Mouse (Mus musculus) gastrocnemius, postnatal 4 days (tissue): Measurements from ENCODE around the gene Apc2. TPM values are rescaled to one million over a fixed set of nuclear protein-coding genes. Genes with fewer than 3 reads are reported as not detected.
A peak's percentile ranks its signal among the peaks of the same experiment; 100 is the strongest.
"Not testable (repeated sequence)": the region's sequence is repeated elsewhere in the genome, so short reads cannot be mapped to it uniquely, and the experiment has no call there.

Source experiments
- DNase-seq, 2 experiments: peaks; one replicate each; pipeline ENCODE4 v3.0.0; 2021 to 2022; ENCODE audit warnings: low spot score in 2 of 2, mixed read lengths in 2 of 2
- total RNA-seq, 2 experiments: library from RNA; stranded (reverse); gene quantifications; 2 replicates each; pipeline ENCODE4 v1.2.3; 2021

Gene Apc2
- total RNA-seq, 2 experiments from 2014 or later = 0.73 to 2.1 TPM

DNA sequence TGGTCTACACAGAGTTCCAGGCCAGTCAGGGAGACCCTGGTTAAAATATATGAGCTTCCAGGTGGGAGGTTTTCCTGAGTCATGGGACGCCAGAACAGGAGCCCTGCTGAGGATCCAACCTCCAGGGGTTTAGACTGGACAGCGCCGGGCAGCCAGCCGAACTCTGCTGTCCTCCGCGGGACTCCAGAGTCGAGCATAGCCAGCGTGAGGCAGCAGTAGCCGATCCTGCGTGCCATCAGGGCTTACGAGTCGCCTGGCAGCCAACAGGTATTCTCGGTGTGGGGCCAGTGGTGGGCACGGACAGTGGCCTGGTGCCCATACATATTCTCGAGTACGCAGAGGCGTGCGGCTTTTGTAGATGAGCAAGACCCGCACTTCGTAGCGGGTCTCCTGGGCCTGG is 45.2 kb downstream of the Apc2 start:
- no peak for DNase-seq

DNA sequence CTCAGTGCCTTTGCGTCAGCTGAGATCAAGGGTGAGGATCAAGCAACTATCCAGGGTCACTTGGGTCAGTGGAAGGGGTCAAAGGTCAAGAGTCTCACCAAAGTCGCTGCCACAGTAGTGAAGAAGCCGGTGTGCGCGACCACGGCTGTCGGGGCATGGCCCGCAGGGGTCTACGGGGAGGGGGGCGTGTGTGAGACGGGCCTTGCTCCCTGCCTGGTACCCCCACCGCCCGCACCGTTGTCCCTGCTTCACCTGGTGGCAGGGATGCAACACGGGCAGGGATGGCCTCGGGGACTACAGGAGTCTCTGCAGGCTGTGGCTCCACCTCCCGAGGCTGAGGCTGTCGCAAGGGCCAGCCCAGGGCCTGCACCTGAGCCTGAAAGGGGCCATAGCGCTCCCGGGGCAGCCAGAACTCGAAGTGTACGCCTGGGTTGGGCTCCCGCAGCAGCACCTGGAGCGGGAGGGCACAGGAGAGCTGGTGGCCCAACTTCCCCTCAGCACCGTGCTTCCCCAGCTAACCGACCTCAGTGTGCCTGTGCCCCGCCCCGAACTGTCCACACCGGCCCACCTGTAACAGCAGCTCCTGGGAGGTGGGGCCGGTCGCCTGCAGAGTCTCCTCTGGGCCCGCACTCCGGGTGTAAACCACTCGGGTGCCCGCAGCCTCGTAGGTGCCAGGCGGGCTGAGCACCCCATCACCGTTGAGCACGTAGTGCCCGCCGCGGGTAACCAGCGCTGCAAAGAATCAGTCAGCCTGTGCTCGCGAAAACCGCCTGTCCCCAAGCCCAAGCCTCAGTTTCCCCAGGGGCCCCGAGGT is 45.9 kb downstream of the Apc2 start:
- DNase-seq = no peak

DNA sequence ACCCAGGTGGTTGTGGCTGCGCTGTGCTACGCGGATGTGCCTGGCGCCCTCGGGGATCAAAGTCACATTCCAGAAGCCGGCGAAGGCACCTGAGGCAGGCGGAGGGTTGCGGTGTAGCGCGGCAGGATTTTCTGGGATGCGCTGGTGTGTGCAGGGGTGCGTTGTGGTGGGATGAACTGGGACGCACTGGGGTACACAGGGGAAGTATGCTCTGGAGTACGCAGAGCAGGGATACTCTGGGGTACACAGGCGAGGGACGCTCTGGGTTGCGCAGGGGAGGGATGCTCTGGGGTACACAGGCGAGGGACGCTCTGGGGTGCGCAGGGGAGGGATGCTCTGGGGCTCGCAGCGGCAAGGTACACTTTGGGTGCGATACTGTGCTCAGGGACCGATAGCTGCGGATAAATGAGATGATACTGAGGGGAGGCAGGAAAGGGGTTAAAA is 46.5 kb downstream of the Apc2 start:
- no peak for DNase-seq

DNA sequence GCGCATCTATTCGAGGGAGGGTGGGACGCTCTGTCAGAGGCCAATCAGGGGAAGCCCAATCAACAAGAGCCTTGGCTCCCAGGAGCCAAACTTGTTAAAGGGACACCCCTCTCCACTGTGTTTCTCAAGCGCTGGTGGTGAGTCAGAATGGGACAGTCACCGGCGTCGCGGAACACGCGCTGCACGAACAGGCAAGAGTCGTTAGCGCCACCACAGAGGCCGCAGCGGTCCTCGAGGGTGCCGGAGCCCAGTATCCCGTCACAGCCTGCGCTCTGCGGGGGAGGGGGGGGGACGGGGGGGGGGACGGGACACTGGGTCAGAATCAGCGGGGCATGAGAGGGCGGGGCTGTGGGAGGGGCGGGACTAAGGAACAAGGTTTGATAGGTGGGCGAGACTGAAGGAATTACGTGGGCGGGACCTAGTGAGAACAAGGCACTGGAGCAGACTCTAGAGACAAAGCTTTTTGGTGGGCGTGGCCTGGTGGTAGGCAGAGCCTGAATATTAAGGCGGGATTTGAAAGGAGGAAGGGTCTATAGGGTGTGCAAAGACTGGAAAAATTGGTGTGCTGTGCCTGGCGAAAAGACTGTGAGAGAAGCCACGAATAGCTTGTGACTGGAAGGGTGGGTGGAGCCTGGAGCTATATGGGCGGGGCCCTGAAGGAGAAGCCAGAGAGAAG is 47.1 kb downstream of the Apc2 start:
- no peak for DNase-seq

DNA sequence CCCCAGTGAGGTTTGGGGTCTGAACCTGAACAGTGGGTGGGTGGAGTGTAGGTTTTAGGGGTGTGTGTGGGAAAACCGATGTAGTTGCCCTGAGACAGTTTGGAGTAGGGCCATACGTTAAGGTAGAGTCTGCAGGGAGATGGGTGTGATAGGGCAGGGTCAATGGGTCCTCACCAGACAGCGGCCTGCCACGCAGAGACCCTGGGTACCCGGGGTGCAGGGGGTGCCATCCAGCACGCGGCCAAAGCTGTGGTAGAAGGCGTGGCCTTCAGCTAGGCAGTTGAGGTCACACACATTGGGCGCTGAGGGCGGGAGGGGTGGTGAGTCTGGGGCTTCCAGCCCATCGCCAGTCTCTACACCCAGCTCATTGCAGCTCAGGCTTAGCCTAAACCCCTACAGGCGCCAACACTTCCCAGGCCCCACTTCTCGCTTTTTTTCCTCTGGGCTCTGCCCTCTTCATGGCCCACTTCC is 47.7 kb downstream of the Apc2 start:
- DNase-seq = no peak

DNA sequence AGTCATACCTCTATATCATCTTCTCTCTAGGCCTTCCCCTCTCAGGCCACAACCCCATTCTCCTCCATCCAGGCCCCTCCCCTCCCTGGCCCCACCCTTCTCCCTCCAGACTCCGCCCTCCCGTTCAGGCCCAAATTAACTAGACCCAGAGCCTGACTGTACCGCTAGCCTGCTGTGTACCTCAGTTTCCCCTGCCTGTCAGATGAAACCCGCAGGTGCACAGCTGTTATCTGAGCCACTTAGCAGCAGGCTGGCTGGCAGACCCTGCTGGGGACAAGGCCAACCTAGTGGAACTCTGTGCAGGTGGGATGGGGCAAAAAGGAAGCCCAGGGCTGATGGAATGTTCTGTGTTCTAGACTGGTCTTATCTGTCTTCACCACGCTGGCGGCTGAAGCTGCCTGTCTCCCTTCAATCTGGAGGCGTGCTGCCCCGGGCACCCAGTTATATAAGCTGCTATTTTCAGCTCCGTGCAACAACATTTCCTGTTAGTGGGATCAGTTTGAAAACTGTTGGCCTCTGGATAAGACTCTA is 48.4 kb downstream of the Apc2 start:
- DNase-seq = no peak

DNA sequence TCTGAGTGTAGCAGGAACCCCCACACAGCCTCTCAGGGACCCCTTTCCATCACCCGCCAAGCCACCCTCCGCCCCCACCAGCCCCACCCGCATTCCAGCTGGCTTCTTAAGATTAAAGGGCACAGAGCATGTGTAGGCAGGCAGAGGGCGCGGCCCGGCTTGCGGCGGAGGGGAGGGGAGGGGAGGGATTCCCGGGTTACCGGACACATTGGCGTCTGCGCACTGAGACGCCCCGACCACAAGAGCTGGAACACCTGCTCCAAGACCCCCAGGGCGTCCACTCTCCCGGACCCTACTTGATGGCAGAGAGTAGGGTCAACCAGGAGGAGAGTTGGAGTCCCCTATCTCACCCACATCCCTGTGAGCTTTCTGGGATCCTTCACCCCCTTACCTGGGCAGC is 49.3 kb downstream of the Apc2 start:
- DNase-seq = no peak

DNA sequence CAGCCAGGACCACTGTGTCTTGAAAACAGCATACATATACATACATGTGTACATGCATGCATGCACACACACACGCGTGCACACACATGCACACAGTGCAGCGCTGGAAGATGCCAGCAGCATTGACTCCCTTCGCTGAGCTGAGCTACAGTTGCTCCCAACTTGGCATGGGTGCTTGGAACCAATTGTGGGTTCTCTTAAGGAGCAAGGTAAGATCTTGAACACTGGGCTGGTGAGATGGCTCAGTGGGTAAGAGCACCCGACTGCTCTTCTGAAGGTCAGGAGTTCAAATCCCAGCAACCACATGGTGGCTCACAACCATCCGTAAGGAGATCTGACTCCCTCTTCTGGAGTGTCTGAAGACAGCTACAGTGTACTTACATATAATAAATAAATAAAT is 50.2 kb downstream of the Apc2 start:
- DNase-seq = not testable (repeated sequence)

DNA sequence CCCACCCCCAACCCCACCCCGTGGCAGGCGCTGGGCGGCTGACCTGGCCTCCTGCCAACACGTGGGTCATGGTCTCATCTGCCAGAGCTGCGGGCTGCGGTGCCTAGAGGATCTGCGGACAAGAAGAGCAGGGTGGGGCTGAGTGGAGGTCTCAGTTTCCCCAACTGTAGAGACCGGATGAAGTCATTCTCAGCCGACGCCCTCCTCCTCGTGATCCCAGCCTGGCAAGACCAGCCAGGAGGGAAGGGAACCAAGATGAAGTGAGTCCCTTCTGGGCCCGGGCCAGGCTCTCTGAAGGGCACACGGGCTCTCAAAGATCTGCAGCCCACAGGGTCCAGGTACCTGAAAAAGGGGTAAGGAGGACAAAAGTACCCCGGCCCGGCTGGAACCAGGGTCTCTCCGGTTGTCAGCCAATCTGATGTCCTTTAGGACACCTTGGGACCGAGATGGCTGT is 51.8 kb downstream of the Apc2 start:
- DNase-seq = no peak

DNA sequence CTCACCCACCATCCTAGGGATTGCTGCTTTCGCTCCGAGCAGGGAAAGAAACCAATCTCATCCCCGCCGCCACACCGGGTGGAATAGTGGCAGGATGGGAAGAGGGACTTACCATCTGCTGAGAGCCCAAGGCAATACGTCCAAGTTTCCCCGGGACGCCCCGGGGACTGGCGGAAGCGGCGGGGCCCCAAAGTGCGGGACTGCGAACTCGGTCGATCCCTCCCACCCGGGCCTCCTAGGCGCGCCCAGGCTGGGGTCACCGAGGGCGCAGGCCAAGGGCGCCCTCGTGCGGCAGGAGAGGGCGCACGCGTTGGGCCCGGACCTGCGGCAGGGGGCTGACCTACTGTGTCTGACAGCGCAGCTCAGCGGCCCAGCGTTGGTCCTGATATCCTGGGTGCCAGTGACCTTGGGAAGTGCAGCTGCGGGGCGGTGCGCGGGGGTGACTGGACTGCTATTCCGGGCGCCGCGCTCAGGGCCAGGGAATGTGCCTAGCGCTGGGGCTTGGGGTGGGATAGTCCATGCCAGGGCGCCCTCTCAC is 52.5 kb downstream of the Apc2 start, which contains the start of gene Adamtsl5:
TSS of gene Adamtsl5 (minus strand) at position 169 of the 538 bp plus-strand sequence.
- DNase-seq = peak; percentile 65 to 72

DNA sequence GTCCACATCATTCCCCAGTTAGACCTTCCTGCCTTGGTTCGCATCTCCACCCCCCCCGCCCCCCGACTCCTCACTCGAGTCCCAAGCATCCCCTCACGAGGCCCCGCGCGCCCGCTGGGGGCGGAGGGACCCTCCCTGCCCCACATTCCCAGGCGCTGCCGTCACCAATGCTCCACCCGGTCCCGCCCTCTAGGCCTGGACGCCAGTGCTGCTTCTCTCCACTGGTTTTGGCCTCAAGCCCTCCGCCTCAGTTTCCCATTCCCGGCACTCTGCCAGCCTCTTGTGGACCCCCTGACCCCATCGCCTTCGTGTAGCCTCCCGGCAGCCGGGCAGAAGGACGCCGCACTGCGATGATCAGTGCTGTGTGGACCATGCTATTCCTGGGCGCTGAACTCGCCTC is 53.2 kb downstream of the Apc2 start:
- DNase-seq = no peak

DNA sequence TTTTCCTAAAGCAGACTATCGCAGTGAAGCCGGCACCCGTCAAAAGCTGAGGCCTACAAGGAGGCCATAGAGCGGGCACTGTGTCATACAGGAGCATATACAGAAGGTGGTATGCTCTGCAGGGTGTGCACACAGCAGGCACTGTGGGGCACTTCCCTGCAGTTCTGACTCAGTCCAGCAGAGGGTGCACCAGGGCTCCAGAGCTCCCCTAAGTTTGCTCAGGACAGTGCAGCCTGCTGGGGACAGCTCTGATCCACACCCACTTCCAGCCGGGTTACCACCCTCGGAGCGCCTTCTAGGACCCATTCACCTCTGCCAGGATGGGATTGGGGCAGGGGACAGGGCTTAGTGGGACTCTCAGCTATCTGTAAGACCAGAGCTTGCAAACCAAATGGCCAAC is 54.5 kb downstream of the Apc2 start:
- peak; percentile 74 to 82 for DNase-seq

DNA sequence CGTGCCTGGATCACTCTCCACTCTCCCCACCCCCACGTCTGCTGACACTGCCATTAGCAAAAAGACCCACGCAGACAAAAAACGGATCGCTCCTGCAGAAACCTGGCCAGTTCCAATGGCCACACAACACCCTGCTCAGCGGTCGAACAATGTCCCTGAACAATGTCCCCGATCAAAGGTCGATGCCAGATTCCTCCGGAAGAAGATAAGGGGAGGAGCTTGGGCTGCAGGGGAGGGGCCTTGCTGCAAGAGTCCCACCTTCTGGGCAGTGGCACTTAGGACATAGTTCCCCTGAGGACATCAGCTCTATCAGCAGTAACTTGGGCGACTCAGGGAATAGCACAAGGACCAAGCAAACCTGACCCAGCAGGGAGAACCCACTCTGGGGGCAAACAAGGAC is 56.1 kb downstream of the Apc2 start:
- no peak for DNase-seq

DNA sequence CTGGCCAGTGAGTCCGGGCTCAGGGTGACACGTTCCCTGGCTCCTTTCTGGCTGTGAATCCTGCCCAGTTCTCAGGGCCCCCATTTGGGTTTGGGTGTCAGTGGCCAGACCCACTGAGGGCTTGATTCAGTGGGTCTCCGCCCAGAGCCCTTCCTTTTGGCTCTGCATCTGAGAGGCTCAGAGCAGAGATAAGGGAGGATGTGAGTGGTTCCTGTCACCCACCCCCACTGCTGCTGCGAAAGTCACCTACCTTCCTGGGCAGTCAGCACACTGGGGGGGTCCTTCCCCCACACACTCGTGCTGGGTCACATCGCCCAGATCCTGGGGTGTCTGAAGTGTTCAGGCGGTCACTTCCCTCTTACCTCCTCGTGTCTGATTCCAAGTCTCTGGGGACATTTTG is 57.0 kb downstream of the Apc2 start:
- DNase-seq = no peak

DNA sequence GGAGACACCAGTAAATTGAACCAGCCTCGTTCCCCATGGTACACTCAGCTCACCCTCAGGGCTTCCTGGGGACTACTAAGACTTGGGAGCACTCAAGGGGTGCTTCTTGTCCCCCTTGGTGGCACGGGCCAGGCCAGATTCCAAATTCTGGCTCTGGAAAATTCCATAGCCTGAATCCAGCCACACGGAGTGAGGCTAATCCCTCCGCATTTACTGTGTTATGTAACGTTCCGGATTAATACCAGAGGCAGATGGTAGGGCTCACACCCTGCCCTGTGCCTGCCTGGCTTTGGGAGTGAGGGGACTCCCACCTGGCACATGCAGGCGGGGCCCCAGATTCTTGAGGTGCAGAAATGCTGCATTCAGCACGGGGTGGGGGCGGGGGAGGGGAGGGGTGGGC is 59.7 kb downstream of the Apc2 start:
- no peak for DNase-seq

DNA sequence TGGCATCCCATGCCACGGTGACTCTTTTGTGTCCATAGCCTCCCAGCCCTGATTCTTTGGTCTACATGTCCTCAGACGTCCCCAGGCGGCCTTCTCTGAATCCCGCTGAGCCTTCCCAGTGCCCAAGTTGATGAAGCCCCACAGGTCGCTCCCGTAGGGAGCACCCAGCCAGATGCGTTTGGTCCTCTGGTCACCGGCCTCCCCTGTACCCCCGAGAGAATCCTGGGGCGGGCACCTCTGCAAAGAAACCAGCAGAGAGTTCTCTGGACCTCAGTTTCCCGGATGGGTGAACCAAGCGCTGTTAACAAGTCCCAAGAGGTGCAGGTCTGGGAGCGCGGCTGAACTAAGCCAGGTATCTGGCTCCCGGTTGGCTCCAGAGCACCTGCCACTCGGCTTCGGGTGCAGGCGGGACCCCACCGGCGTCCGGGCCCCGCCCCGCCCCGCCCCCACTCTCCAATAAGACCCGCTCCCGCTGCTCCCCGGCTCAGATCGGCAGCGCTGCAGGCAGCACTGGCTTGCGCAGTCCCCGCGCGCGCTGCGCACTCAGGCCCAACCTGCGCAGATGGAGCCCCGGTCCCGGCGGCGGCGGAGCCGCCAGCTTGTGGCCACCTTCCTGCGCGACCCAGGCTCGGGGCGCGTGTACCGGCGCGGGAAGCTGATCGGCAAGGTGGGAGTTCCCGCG is 60.4 kb downstream of the Apc2 start, which contains the start of gene Plk5:
TSS of gene Plk5 (plus strand) at position 459 of the 682 bp plus-strand sequence.
- no peak for DNase-seq

DNA sequence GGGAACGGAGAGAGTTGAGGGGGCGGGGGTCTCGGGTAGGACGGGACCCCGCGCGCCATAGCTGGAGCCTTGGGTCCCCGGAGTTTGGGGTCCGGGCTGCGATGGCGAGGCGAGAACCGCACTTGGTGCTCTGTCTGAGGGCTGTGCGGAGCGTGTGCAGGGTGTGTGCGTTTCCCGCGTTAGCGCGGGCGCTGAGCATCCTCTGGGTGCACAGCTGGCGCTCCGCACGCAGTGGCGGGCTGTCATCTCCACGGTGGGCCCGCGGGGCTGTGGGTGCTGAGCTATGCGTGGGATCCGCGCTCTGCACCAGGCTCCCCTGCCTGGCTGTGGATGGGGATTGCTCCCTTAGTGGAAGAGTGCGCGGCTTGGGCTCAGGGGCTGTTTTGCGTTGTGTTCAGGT is 61.0 kb downstream of the Apc2 start:
- no peak for DNase-seq

DNA sequence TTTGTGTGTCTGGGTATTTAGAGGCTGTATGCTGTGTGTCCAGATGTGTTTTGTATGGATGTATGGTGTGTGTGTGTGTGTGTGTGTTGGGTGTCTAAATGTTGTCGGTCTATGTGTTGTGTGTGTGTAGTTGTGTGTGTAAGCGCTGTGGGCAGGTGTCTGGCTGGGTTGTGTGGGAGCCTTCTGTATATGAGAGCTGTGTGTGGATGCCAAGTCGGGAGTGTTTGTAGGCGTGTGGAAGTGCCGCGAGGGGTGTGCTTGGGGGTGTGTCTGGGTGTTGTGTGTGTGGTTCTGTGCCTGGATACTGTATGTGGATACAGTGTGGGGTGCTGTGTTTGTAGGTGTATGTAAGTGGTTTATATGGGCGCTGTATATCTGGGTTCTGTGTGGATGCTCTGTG is 61.6 kb downstream of the Apc2 start:
- no peak for DNase-seq

DNA sequence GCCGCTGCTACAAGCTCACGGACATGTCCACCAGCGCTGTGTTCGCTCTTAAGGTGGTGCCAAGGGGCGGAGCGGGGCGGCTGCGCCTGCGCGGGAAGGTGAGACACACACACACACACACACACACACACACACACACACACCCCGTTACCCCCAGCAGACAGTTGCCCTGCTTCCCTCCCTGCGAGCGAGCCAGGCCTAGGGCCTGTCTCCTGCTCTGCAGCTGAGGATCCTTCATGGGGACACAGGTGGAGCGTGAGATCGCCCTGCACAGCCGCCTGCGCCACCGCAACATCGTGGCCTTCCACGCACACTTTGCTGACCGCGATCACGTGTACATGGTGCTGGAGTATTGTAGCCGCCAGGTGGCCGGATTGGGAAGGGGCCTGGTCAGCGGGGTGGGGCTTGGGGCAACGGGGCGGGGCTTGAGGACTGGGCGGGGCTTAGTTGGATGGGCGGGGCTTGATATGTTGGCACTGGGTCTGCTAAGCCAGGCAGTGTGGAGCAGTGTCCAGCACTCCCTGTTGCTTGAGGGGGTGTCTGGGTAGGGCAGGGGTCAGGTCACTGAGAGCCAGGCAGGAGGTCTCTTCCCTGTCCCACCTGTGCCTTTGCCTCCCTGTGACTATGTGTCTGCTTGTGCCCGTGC is 62.3 kb downstream of the Apc2 start:
- no peak for DNase-seq

DNA sequence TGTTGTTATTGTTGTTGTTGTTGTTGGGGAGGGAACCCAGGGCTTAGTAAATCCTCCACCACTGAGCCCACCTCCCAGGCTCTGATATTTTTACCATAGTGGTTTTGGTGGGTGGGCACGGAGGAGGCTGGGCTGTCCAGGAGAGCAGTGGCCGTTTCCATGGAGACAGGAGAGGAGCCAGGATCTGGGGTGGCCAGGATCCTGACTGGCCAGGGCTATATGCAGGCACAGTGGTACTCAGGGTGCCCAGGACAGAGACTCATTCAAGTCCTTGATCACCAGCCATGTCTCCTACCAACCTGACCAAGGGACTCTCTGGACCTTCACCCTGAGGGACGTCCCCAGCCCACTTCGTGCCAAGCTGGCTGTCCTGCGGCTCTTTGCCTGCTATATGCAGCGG is 68.0 kb downstream of the Apc2 start:
- no peak for DNase-seq

DNA sequence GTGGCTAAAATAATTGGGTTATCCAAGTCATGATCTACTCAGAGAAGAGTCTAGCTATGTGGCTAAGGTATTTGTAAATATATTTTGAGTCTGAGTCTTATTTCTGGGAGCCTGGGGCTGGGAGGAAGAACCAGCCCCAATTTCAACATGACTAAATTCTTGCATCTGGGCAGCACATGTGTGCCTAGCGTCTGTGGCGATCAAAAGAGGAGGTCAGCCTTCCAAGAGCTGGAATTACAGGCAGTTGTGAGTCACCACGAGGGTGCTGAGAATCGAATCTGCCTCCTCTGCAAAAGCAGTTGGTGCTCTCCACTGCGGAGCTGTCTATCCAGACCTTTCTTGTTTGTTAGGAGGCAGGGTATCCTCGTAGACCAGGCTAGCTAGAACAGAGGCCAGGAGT is 70.0 kb downstream of the Apc2 start:
- DNase-seq = no peak
